Mouse (Mus musculus): Measurements from ENCODE around the gene Cdkn1b. TPM values are rescaled to one million over a fixed set of nuclear protein-coding genes. Genes with fewer than 3 reads are reported as not detected.

The Cdkn1b gene
- total and polyA plus RNA-seq, 2 experiments from 2014 or later, result 26.3 to 44.7 TPM

- Histone ChIP-seq H3K36me3 (ENCODE audit: insufficient read depth, low read length) (no peaks in the 10 kb centered on the region), H3K4me1 (ENCODE audit: insufficient read depth, low read length) (peaks cover 8% of the 10 kb centered on the region; the same call in 1 of the 2 replicates), H3K9me3 (ENCODE audit: low read length) (no peaks in the 10 kb centered on the region), H3K4me2 (ENCODE audit: low read depth, low read length) (peak overlapping the region; percentile 78), H3K27me3 (ENCODE audit: insufficient read depth, low read length) (no peaks in the 10 kb centered on the region), H3K27ac (peak overlapping the region; percentile 89; the same call in 1 of the 2 replicates), H3K4me3 (ENCODE audit: low read length) (peak overlapping the region; percentile 59), H3K9ac (replicated peaks; ENCODE audit: low read length) (peak overlapping the region; percentile 85)
- under 1% methylated on average over 15 of the region's 15 CpGs for WGBS
- DNase-seq (ENCODE audit: low spot score), result peak; percentile 38
- TF ChIP-seq CTCF (IDR thresholded peaks at IDR 0.05; ENCODE audit: low read depth), result no peak
- ATAC-seq, result peak; percentile 49
Observed at GRCm38 (mm10) chr6:134928889-134929310, 8.7 kb downstream of the Cdkn1b start.

DNA sequence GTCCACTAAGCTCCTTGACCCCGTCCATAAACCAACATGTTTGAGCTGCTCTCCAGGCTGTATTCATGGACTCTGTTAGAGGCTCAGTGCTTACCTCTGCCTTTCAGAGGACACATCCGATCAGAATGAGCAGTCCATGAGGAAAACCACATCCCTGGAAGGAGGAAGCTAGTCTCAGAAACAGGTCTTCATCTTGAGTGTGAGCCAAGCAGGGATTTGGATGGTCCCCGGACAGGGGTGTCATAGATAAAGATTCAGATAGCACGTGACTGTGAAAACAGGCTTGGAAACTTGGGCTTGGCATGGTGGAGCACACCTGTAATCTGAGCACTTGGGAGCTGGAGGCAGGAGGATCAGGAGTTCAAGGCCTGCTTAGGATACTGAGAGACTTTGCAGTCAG is 9.7 kb downstream of the Cdkn1b start:
- DNase-seq (ENCODE audit: low spot score) (no peak), ATAC-seq (no peak)
- no peak overlapping the region for H3K27ac ChIP-seq
- peaks cover 8% of the 10 kb centered on the region; the same call in 1 of the 2 replicates for H3K4me1 ChIP-seq (ENCODE audit: insufficient read depth, low read length)
- 42% methylated on average over 4 of the region's 4 CpGs for WGBS
- H3K4me2 ChIP-seq (ENCODE audit: low read depth, low read length), result peak overlapping the region; percentile 78
- no peaks in the 10 kb centered on the region for H3K36me3 ChIP-seq (ENCODE audit: insufficient read depth, low read length)
- H3K27me3 ChIP-seq (ENCODE audit: insufficient read depth, low read length), result no peaks in the 10 kb centered on the region
- H3K9me3 ChIP-seq (ENCODE audit: low read length), result no peaks in the 10 kb centered on the region
- no peak overlapping the region for H3K9ac ChIP-seq (replicated peaks; ENCODE audit: low read length)
- no peak for TF ChIP-seq CTCF (IDR thresholded peaks at IDR 0.05; ENCODE audit: low read depth)
- peak overlapping the region; percentile 59 for H3K4me3 ChIP-seq (ENCODE audit: low read length)

DNA sequence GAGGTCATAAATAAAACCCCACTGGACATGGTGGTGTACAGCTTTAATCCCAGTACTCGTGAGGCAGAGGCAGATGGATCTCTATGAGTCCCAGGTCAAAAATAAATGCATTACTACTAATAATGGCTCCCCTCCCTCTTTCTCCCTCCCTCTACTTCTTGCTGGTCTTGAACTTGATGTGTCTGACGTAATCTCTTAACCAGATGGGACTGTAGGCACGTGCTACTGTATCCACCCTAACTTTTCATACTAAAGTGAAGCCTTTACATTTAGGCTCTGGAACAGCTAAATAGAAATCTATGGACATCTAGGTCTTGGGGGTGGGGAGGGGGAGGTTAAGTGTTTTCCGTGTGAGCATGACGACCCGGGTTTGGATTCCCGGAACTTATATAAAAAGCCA is 10.2 kb downstream of the Cdkn1b start:
- Histone ChIP-seq H3K27ac (no peak overlapping the region), H3K4me3 (ENCODE audit: low read length) (peak overlapping the region; percentile 59), H3K36me3 (ENCODE audit: insufficient read depth, low read length) (no peaks in the 10 kb centered on the region), H3K27me3 (ENCODE audit: insufficient read depth, low read length) (no peaks in the 10 kb centered on the region), H3K4me2 (ENCODE audit: low read depth, low read length) (peak overlapping the region; percentile 78; the same call in 1 of the 2 replicates), H3K4me1 (ENCODE audit: insufficient read depth, low read length) (peaks cover 8% of the 10 kb centered on the region; the same call in 1 of the 2 replicates), H3K9ac (replicated peaks; ENCODE audit: low read length) (no peak overlapping the region), H3K9me3 (ENCODE audit: low read length) (no peaks in the 10 kb centered on the region)
- WGBS, result 73% methylated on average over 7 of the region's 7 CpGs
- DNase-seq (ENCODE audit: low spot score) (no peak), ATAC-seq (no peak)
- no peak for TF ChIP-seq CTCF (IDR thresholded peaks at IDR 0.05; ENCODE audit: low read depth)

DNA sequence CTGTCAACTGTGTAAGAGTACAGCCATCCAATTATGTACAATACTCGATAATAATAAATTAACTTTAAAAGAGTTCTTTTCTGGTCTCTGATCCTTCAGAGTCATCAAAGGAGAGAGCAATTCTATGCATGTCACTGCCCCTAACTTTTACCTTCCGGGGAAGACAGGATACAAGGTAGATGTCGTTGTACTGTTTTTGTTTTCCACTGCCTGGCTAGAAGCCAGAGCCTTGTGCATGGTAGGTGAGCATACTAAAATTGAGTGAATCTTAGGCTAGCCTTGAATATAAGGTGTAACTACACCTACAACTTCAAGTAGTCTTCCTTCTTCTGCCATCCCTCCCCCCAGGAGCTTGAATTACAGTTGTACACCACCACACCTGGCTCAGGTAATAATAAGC is 10.9 kb downstream of the Cdkn1b start:
- ATAC-seq, result no peak
- no peak for DNase-seq (ENCODE audit: low spot score)
- WGBS, result 80% methylated on average over 3 of the region's 3 CpGs
- no peak overlapping the region for H3K4me3 ChIP-seq (ENCODE audit: low read length)
- no peaks in the 10 kb centered on the region for H3K36me3 ChIP-seq (ENCODE audit: insufficient read depth, low read length)
- no peak overlapping the region for H3K27ac ChIP-seq
- no peaks in the 10 kb centered on the region for H3K9me3 ChIP-seq (ENCODE audit: low read length)
- no peaks in the 10 kb centered on the region for H3K27me3 ChIP-seq (ENCODE audit: insufficient read depth, low read length)
- no peak for TF ChIP-seq CTCF (IDR thresholded peaks at IDR 0.05; ENCODE audit: low read depth)
- H3K4me2 ChIP-seq (ENCODE audit: low read depth, low read length), result peak overlapping the region; percentile 78; the same call in 1 of the 2 replicates
- peaks cover 8% of the 10 kb centered on the region; the same call in 1 of the 2 replicates for H3K4me1 ChIP-seq (ENCODE audit: insufficient read depth, low read length)
- no peak overlapping the region for H3K9ac ChIP-seq (replicated peaks; ENCODE audit: low read length)

DNA sequence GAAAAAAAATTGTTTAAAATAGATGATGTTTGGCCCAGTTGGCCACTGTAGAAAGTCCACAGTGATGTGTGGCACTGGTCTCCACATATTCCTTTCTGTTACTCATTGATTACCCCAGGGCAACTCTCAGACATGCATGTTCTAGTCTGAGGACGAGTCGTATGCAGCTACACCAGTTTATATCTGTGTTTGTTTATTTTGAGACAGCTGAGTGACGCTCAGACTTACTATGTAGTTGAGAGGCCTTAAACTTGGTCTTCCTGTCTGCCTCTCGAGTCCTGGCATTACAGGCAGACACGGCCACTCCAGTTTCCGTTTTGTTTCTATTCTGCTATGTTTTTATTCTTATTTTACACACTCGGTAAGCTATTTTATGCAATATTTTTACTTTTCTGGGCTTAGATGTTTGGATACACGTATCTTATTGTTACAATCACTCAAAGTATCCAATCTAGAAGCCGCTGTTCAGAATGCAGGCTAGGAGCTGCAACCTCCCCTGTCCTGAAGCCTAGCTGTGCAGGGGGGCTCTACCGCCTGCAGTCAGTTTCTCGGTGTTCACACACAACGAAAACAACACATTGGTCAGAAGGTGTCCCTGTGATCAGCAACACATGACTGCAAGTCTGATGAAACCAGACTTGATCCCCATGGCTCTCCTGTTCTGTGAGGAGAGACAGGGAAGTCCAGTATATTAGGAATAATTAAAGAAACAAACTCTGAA is 12.4 kb downstream of the Cdkn1b start:
- Histone ChIP-seq H3K4me3 (ENCODE audit: low read length) (no peak overlapping the region), H3K9me3 (ENCODE audit: low read length) (no peaks in the 10 kb centered on the region), H3K4me2 (ENCODE audit: low read depth, low read length) (peak overlapping the region; percentile 3), H3K9ac (replicated peaks; ENCODE audit: low read length) (no peak overlapping the region), H3K36me3 (ENCODE audit: insufficient read depth, low read length) (no peaks in the 10 kb centered on the region), H3K27me3 (ENCODE audit: insufficient read depth, low read length) (no peaks in the 10 kb centered on the region), H3K27ac (no peak overlapping the region), H3K4me1 (ENCODE audit: insufficient read depth, low read length) (no peaks in the 10 kb centered on the region)
- TF ChIP-seq CTCF (IDR thresholded peaks at IDR 0.05; ENCODE audit: low read depth), result no peak
- ATAC-seq (no peak), DNase-seq (ENCODE audit: low spot score) (no peak)
- 64% methylated on average over 12 of the region's 12 CpGs for WGBS

- no peak for ATAC-seq
- DNase-seq (ENCODE audit: low spot score), result no peak
- no peaks in the 10 kb centered on the region for H3K27me3 ChIP-seq (ENCODE audit: insufficient read depth, low read length)
- no peak overlapping the region for H3K27ac ChIP-seq
- H3K4me1 ChIP-seq (ENCODE audit: insufficient read depth, low read length), result no peaks in the 10 kb centered on the region
- H3K4me3 ChIP-seq (ENCODE audit: low read length), result no peak overlapping the region
- no peaks in the 10 kb centered on the region for H3K9me3 ChIP-seq (ENCODE audit: low read length)
- WGBS, result 76% methylated on average over 2 of the region's 2 CpGs
- no peak overlapping the region for H3K4me2 ChIP-seq (ENCODE audit: low read depth, low read length)
- no peak overlapping the region for H3K9ac ChIP-seq (replicated peaks; ENCODE audit: low read length)
- no peak for TF ChIP-seq CTCF (IDR thresholded peaks at IDR 0.05; ENCODE audit: low read depth)
- no peaks in the 10 kb centered on the region for H3K36me3 ChIP-seq (ENCODE audit: insufficient read depth, low read length)
Observed at GRCm38 (mm10) chr6:134933207-134933558, 13.0 kb downstream of the Cdkn1b start.

DNA sequence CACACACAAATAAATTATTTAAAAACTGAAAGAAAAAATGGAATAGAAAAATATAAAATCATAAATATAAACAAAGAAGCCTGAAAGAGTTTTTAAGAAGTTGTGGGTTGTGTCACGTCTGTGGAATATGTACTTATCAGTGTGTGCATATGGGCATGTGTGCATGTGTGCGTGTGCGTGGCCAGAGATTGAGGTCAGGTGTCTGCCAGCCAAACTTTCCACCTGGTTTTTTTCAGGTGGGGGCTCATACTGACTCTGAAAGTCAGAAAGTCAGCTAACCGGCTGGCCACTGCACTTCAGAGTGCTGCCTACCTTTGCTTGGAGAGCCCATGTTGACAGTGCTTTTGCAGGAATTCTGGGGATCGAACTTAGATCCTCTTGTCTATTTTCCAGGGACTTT is 14.1 kb downstream of the Cdkn1b start:
- 94% methylated on average over 5 of the region's 5 CpGs for WGBS
- Histone ChIP-seq H3K4me2 (ENCODE audit: low read depth, low read length) (no peak overlapping the region), H3K27me3 (ENCODE audit: insufficient read depth, low read length) (no peaks in the 10 kb centered on the region), H3K4me1 (ENCODE audit: insufficient read depth, low read length) (no peaks in the 10 kb centered on the region), H3K36me3 (ENCODE audit: insufficient read depth, low read length) (no peaks in the 10 kb centered on the region), H3K9ac (replicated peaks; ENCODE audit: low read length) (no peak overlapping the region), H3K9me3 (ENCODE audit: low read length) (no peaks in the 10 kb centered on the region), H3K4me3 (ENCODE audit: low read length) (no peak overlapping the region), H3K27ac (no peak overlapping the region)
- DNase-seq (ENCODE audit: low spot score), result no peak
- no peak for ATAC-seq
- TF ChIP-seq CTCF (IDR thresholded peaks at IDR 0.05; ENCODE audit: low read depth), result no peak

Measured in hindbrain, postnatal 0 days (tissue).